10 mouse cellular contexts compared by ENCODE assay signal in the genomic region with DNA sequence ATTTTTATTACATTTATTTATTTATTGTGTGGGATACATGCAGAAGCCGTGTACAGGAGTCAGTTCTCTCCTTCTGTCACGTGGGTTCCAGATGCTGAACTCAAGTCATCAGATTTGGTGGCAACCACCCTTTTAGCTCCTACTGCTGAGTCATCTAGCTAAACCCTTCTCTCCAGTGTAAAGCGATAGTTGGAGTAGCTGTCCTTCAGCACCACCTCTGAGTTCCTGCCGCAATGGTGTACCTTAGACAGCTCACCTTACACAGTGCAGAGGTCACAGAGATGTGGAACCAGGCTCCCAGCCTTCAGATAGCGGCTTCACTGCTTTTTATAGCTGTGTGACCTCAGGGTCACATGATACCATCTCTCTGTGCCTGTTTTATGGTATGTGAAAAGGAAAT.
DNase-seq lines count a peak whose midpoint lies in the region; ATAC-seq lines count a peak whose summit lies in the region.
"Had no signal": no experiment of that assay in that cellular context is flagged by ENCODE, and none has a peak within 500 bp of the region (broad histone marks: within the 10 kb centered on the region; RNA-seq: fewer than 3 reads in every experiment).

No protein-coding gene starts in this region.

- DNase-seq in hindbrain, embryonic 11.5 days (ENCODE audit: low spot score) = peak; percentile 53
- peak; percentile 44 for DNase-seq in MN1 (ENCODE audit: low spot score)
- peak; percentile 56 for DNase-seq in hindlimb bud, embryonic 11.5 days (ENCODE audit: extremely low spot score, low read depth, low spot score)
- peak; percentile 28 for DNase-seq in lung, postnatal 36 days
- no peak for DNase-seq in right cerebral cortex, postnatal 14 days
- no peak for DNase-seq in midbrain, embryonic 10.5 days (ENCODE audit: low spot score)
- DNase-seq in left cerebral cortex, postnatal 14 days (ENCODE audit: low spot score in 2 of 2) = no peak

- H3K4me1 ChIP-seq in hindbrain, embryonic 11.5 days (replicated peaks; ENCODE audit: control insufficient read depth, insufficient read depth, low read length) = no peaks in the 10 kb centered on the region
- H3K4me1 ChIP-seq in hindbrain, embryonic 13.5 days (replicated peaks) = peaks cover 46% of the 10 kb centered on the region
- H3K4me1 ChIP-seq in midbrain, embryonic 10.5 days = peaks cover 31% of the 10 kb centered on the region

- intact Hi-C loops in left cerebral cortex, postnatal 14 days (cut with DNase I) = no loop called here

- H3K27ac ChIP-seq in hindbrain, embryonic 11.5 days (ENCODE audit: low read depth, low read length) = no peak overlapping the region
- H3K27ac ChIP-seq in hindbrain, embryonic 13.5 days = no peak overlapping the region
- no peak overlapping the region for H3K27ac ChIP-seq in midbrain, embryonic 10.5 days (replicated peaks)
- H3K27ac ChIP-seq: midbrain, embryonic 13.5 days had no signal

- H3K36me3 ChIP-seq in hindbrain, embryonic 11.5 days (ENCODE audit: control insufficient read depth, insufficient read depth, low read length) = no peaks in the 10 kb centered on the region
- no peaks in the 10 kb centered on the region for H3K36me3 ChIP-seq in hindbrain, embryonic 13.5 days
- no peaks in the 10 kb centered on the region for H3K36me3 ChIP-seq in midbrain, embryonic 10.5 days
- H3K36me3 ChIP-seq: midbrain, embryonic 13.5 days had no signal

- H3K4me2 ChIP-seq in hindbrain, embryonic 11.5 days (replicated peaks; ENCODE audit: low read depth, low read length) = no peak overlapping the region
- no peak overlapping the region for H3K4me2 ChIP-seq in hindbrain, embryonic 13.5 days
- H3K4me2 ChIP-seq: midbrain, embryonic 13.5 days had no signal

- H3K4me3 ChIP-seq in hindbrain, embryonic 11.5 days (ENCODE audit: low read depth, low read length) = no peak overlapping the region
- no peak overlapping the region for H3K4me3 ChIP-seq in hindbrain, embryonic 13.5 days
- no peak overlapping the region for H3K4me3 ChIP-seq in midbrain, embryonic 10.5 days
- H3K4me3 ChIP-seq: midbrain, embryonic 13.5 days had no signal

- no peak overlapping the region for H3K9ac ChIP-seq in hindbrain, embryonic 11.5 days (ENCODE audit: low read depth, low read length)
- H3K9ac ChIP-seq in hindbrain, embryonic 13.5 days = no peak overlapping the region
- H3K9ac ChIP-seq: midbrain, embryonic 13.5 days had no signal

- ATAC-seq in hindbrain, embryonic 11.5 days (ENCODE audit: low FRiP score) = no peak
- ATAC-seq in hindbrain, embryonic 13.5 days (ENCODE audit: low FRiP score) = no peak
- ATAC-seq: activated CD4-positive, CD25-positive, alpha-beta regulatory T cell, adult 4 months; midbrain, embryonic 13.5 days had no signal

- no peaks in the 10 kb centered on the region for H3K27me3 ChIP-seq in hindbrain, embryonic 11.5 days (ENCODE audit: control insufficient read depth, insufficient read depth, low read length)
- H3K27me3 ChIP-seq in hindbrain, embryonic 13.5 days = peaks cover 6% of the 10 kb centered on the region; the same call in 1 of the 2 replicates
- no peaks in the 10 kb centered on the region for H3K27me3 ChIP-seq in midbrain, embryonic 10.5 days (ENCODE audit: low read depth, poor library complexity, severe bottlenecking)

- 22% methylated on average over 5 of the region's 5 CpGs for WGBS in hindbrain, embryonic 11.5 days
- WGBS in hindbrain, embryonic 13.5 days = 20% methylated on average over 5 of the region's 5 CpGs
- WGBS in midbrain, embryonic 10.5 days = 25% methylated on average over 5 of the region's 5 CpGs

- H3K9me3 ChIP-seq in hindbrain, embryonic 11.5 days (ENCODE audit: control insufficient read depth, low read length) = no peaks in the 10 kb centered on the region
- H3K9me3 ChIP-seq in hindbrain, embryonic 13.5 days = no peaks in the 10 kb centered on the region
- no peaks in the 10 kb centered on the region for H3K9me3 ChIP-seq in midbrain, embryonic 10.5 days (replicated peaks)
- H3K9me3 ChIP-seq: midbrain, embryonic 13.5 days had no signal

Comparison
In these comparisons a context has a peak if more than half of its experiments do, and no peak if none do; other contexts are left out.
1. DNase-seq: peak in hindbrain, embryonic 11.5 days (single experiment), MN1 (single experiment), hindlimb bud, embryonic 11.5 days (single experiment) and lung, postnatal 36 days (single experiment); none in right cerebral cortex, postnatal 14 days (single experiment), midbrain, embryonic 10.5 days (single experiment) and left cerebral cortex, postnatal 14 days (0 of 2).